Mouse (Mus musculus): ENCODE data around the gene Iqcb1.

DNA sequence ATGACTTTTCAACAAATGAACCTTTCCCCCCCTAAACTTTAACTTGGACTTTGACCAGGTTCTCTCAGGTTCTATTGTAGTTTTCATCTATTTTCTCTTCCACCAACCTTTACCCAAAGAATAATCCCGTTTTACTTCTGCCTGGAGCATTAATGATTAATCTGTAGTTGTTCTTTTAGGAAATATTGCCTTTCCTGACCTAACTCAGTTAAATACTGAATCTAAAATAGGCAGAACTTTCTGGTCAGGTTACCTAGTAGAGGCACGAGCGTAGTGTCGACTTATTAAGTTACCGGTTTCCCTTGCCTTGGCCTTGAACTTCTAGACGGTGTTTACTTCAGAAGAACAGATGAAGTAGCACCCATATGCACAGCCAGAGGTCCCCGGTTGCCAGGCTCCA lies 41.7 kb upstream of the Iqcb1 start:
- TF ChIP-seq POLR2A (IDR thresholded peaks at IDR 0.05; ENCODE audit: control insufficient read depth, extremely low read depth, insufficient read depth, low read length, poor library complexity), result no peak
- no peak for TF ChIP-seq CTCF (IDR thresholded peaks at IDR 0.05; ENCODE audit: borderline replicate concordance, control insufficient read depth, extremely low read depth, insufficient read depth, low read length, poor library complexity)
